Mouse (Mus musculus) T-helper 2 cell (primary cell): Measurements from ENCODE around the gene Gm33543.

Experiments used
- in situ Hi-C: fragments of 300-600 bp; cut with MboI, MseI; formaldehyde crosslinking; loops from one replicate; pipeline ENCODE4 v1.15.1; 2025; ENCODE audit warnings: high pct_unique_total_duplicates

The Gm33543 gene

GRCm38 (mm10) chr10:95836530-95837264 is 6.0 kb downstream of the Gm33543 start:
- in situ Hi-C loops = no loop called here

GRCm38 (mm10) chr10:95830891-95831290 is 11.8 kb downstream of the Gm33543 start:
- in situ Hi-C loops = no loop called here

- in situ Hi-C loops = no loop called here
These were observed 13.3 kb downstream of the Gm33543 start for GRCm38 (mm10) chr10:95829471-95829870.

- in situ Hi-C loops = no loop called here
These were observed 14.4 kb downstream of the Gm33543 start for GRCm38 (mm10) chr10:95828374-95828773.

GRCm38 (mm10) chr10:95825651-95826050 is 17.1 kb downstream of the Gm33543 start:
- in situ Hi-C loops = no loop called here

- in situ Hi-C loops = no loop called here
These were observed 24.2 kb downstream of the Gm33543 start for GRCm38 (mm10) chr10:95818506-95818905.

- in situ Hi-C loops = no loop called here
These were observed 25.1 kb downstream of the Gm33543 start for GRCm38 (mm10) chr10:95817419-95818161.

- in situ Hi-C loops = no loop called here
These were observed 28.4 kb downstream of the Gm33543 start for GRCm38 (mm10) chr10:95814351-95814750.

GRCm38 (mm10) chr10:95811869-95812268 is 30.9 kb downstream of the Gm33543 start:
- in situ Hi-C loops = no loop called here

GRCm38 (mm10) chr10:95801443-95801811 is 41.3 kb downstream of the Gm33543 start:
- in situ Hi-C loops = no loop called here

- in situ Hi-C loops = no loop called here
These were observed 41.9 kb downstream of the Gm33543 start for GRCm38 (mm10) chr10:95800693-95801442.

GRCm38 (mm10) chr10:95797645-95798395 is 44.9 kb downstream of the Gm33543 start:
- in situ Hi-C loops = no loop called here

GRCm38 (mm10) chr10:95795500-95795899 is 47.2 kb downstream of the Gm33543 start:
- in situ Hi-C loops = no loop called here

- in situ Hi-C loops = no loop called here
These were observed 48.0 kb downstream of the Gm33543 start for GRCm38 (mm10) chr10:95794706-95795105.

- in situ Hi-C loops = no loop called here
These were observed 51.3 kb downstream of the Gm33543 start for GRCm38 (mm10) chr10:95791427-95791804.

- in situ Hi-C loops = no loop called here
These were observed 51.8 kb downstream of the Gm33543 start for GRCm38 (mm10) chr10:95790771-95791426.

- in situ Hi-C loops = no loop called here
These were observed 55.6 kb downstream of the Gm33543 start for GRCm38 (mm10) chr10:95787176-95787575.

GRCm38 (mm10) chr10:95784837-95785236 is 57.9 kb downstream of the Gm33543 start:
- in situ Hi-C loops = no loop called here

GRCm38 (mm10) chr10:95780881-95781600 is 61.7 kb downstream of the Gm33543 start:
- in situ Hi-C loops = no loop called here

- in situ Hi-C loops = no loop called here
These were observed 62.8 kb downstream of the Gm33543 start for GRCm38 (mm10) chr10:95779801-95780385.
